Mouse (Mus musculus): ENCODE measurements around the gene Gm45208. TPM values are rescaled to one million over a fixed set of nuclear protein-coding genes. Genes with fewer than 3 reads are reported as not detected.

Gm45208 gene
- total RNA-seq, 2 experiments from 2014 or later: not detected

DNA sequence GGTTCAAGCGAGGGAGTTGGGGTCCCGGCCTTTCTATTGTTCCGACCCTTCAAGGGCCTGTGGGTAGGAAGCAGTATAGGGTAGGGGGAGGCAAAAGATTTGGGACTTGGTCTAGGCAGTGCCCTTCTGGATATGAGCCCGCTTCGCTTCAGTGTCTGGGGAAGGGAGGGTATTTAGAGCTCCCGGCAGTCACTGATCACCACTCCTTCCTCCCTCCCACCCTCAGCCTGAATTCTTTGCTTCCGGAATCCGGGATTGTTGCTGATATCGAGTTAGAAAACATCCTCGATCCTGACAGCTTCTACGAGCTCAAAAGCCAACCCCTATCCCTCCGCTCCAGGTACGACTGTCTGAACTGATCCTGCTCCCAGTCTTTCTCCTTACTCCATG is 43.2 kb downstream of the Gm45208 start:
- no peak for DNase-seq (ENCODE audit: low spot score in 2 of 2)
- intact Hi-C loops (cut with DNase I): loop anchor here (2.0 kb wide), 1 partner anchor 26 kb away; no protein-coding TSS in a partner anchor

DNA sequence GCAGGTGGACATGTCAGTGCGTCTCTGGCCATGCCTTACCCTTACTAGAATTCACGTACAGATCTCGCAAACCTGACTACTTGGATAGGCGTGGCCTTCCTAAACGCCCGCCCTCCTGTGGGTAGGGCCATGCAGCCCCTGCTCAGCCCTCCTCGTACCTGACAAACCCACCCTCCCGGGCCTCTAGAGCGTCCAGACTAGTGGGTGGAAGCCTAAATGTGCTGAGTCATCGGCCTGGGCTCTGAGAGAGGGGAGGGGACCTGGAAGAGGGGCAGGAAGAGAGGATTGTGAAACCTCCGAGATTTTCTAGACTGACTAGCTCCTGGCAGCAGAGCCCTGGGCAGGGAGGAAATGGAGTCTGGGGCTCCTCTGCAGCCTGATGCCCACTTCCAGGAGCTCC is 43.7 kb downstream of the Gm45208 start:
- intact Hi-C loops (cut with DNase I): loop anchor here (2.0 kb wide), 1 partner anchor 25 kb away; no protein-coding TSS in a partner anchor
- peak; percentile 16 to 54 for DNase-seq (ENCODE audit: low spot score in 2 of 2)

DNA sequence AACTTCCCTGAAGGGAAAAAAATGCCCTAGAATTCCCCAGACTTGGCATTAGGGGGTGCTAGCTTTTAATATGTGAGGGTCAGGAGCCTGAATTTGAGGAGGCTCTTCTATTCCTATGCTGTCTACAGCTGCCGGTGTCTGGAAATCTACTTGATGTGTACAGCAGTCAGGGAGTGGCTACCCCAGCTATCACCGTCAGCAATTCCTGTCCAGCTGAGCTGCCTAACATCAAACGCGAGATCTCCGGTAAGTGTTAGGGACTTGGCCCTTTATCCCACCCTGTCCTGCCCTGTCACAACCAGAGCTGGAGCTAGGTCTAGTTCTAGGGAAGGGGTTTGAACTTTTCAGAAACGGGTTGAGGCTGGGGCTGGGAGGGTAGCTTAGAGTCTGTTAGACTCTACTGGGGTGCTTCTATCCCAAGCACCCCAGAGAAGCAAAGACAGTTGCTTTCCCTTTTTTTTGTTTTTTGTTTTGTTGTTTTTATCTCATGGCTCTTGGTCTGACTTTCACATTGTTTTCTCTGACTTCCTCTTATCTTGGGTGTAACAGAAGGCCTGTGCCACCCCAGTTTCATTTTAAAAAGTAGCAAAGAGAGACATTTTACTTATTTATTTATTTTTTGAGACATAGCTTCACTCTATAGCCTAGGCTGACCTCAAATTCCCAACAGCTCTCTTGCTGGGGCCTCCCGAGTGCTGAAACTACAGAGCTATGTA is 47.4 kb downstream of the Gm45208 start:
- intact Hi-C loops (cut with DNase I): no loop called here

DNA sequence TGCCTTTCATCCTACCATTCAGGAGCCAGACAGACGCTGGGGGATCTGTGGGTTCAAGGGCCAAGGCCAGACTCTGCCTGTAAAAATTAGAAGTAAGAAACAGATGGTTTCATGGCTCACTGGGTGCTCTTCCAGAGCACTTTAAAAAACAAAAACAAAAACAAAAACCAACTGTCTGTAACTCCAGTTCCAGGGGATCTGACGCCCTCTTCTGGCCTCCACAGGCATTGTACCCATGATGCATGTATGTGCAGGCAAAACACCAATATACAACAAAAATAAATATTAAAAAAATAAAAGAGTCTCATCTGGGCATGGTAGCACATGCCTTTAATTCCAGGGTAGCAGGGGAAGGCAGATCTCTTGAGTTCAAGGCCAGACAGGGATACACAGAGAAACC is 50.7 kb downstream of the Gm45208 start:
- no peak for DNase-seq (ENCODE audit: low spot score in 2 of 2)

More for the DNA sequence above, 47.4 kb downstream of the Gm45208 start:
- no peak for DNase-seq (ENCODE audit: low spot score in 2 of 2)

DNA sequence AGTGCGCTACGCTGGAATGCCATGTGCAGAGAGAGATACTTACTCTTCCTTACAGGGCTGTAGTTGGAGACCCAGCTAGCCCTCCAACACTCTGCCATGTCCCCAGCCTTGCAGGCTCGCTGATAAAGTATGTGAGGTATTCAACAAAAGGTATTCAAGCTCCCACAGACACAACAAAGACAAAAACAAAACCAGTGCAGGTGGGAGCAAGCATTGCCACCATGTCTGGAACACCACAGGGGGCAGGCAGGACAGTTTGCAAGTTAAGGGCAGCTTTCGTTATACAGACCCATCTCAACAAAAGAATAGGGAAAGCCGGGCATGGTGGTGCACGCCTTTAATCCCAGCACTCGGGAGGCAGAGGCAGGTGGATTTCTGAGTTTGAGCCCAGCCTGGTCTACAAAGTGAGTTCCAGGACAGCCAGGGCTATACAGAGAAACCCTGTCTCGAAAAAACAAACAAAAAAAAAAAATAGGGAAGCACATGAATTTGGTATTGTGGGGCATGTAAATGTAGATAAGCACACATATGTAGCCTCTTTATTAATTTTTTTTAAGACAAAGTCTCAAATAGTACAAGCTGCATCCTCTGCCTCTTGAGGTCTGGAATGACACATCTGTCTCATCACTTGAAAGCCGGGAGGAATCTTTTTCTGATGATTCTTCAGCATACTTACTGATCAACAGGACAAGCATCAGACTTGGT is 53.6 kb downstream of the Gm45208 start:
- intact Hi-C loops (cut with DNase I): no loop called here
- no peak for DNase-seq (ENCODE audit: low spot score in 2 of 2)

More for the DNA sequence above, 50.7 kb downstream of the Gm45208 start:
- intact Hi-C loops (cut with DNase I): no loop called here

DNA sequence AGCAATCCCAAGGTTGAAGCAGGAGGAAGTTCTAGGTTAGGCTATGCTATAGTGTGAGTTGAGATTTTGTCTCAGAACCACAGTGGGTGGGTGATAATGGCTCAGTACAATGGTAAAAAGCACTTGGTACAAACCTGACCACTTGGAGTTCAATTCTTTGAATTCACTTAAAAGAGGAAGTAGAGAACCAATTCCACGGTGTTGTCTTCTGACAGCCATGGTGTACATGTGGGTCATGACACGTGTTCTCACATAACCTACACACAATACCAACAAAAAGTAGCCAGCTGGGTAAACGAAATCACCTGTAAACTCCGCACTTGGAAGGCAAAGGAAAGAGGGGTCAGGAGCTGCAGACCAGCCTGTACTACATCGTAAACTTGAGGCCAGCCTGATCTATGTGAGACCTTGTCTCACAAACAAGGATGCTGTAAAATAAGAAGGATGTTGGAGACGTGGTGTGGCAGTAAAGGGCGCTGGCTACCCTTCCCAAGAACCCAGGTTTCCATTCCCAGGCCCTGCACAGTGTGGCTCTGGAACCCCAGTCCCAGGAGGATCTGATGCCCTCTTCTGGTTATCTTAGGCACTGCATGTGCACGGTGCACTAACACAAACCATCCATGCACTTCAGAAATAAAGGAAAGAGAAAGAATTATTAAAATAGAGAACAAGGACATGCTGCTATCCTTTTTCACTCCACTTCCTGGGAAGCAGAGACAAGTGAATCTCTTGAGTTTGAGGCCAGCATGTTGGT is 54.5 kb downstream of the Gm45208 start:
- DNase-seq (ENCODE audit: low spot score in 2 of 2): peak; percentile 22 to 54
- intact Hi-C loops (cut with DNase I): no loop called here

DNA sequence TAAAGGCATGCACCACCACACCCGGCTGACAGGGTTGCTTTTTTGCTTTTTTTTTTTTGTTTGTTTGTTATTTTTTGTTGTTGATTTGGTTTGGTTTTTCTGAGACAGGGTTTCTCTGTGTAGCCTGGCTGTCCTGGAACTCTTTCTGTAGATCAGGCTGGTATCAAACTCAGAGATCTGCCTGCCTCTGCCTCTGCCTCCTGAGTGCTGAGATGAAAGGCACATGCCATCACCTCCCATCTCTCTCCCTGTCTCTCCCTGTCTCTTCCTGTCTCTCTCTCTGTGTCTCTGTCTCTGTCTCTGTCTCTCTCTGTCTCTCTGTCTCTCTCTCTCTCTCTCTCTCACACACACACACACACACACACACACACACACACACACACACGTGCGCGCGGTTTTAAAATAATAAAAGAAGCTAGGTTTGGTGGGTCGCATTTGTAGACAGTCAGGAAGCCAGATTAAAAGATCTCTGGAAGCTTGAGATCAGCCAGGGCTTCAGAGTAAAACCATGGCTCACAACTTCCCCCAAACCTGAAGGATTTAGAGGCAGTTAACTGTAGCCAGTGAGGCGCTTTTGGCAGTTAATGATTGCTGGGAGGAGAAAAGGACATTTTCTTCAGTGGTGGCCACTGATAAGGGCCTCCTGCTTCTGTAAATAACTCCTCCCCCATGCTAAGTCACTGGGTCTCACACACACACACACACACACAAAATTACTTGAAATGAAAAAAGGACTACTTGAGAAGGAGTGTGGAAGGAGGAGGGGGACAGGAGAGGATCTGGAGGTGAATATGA is 56.6 kb downstream of the Gm45208 start:
- no peak for DNase-seq (ENCODE audit: low spot score in 2 of 2)
- intact Hi-C loops (cut with DNase I): no loop called here

DNA sequence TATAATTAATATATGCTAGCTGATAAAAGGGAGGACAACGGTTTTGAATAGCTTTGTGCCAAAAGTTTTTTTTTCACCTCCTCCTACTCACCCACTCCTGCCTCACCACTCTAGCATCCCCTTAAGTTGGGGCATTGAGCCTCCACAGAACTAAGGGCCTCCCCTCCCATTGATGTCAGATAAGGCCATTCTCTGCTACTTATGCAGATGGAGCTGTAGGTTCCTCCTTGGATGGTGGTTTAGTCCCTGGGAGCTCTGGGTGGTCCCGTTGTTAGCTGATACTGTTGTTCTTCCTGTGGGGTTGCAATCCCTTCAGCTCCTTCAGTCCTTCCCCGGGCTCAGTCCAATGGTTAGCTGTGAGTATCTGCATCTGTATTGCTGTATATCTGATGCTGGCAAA is 57.2 kb downstream of the Gm45208 start:
- intact Hi-C loops (cut with DNase I): no loop called here
- no peak for DNase-seq (ENCODE audit: low spot score in 2 of 2)

Other genes starting within 250 kb of the Gm45208 start
- gene Foxp3, start 148.6 kb upstream of the Gm45208 start, total RNA-seq (2021): not detected
- 10 to 100 TPM; 21.1 to 25.0 TPM for gene Ppp1r3f, start 148.0 kb upstream of the Gm45208 start, total RNA-seq (2021)
- gene Ccdc22, start 116.7 kb upstream of the Gm45208 start, total RNA-seq (2021): 10 to 100 TPM; 30.6 to 31.3 TPM
- not detected for gene Cacna1f, start 115.2 kb upstream of the Gm45208 start, total RNA-seq (2021)
- 1,000 to 10,000 TPM; 2,020 to 2,211 TPM for gene Syp, start 83.8 kb upstream of the Gm45208 start, total RNA-seq (2021)
- 1 to 10 TPM in 1 of 2 experiments, under 1 TPM in 1; 0.76 to 2.0 TPM for gene Prickle3, start 65.0 kb upstream of the Gm45208 start, total RNA-seq (2021)
- 1 to 10 TPM; 5.9 to 7.7 TPM for gene Plp2, start 50.9 kb upstream of the Gm45208 start, total RNA-seq (2021)
- under 1 TPM; 0.41 to 0.57 TPM for gene Magix, start 41.0 kb upstream of the Gm45208 start, total RNA-seq (2021)
- gene Gpkow, start 25.1 kb upstream of the Gm45208 start, total RNA-seq (2021): 10 to 100 TPM; 33.2 to 34.0 TPM
- 10 to 100 TPM; 57.6 to 61.6 TPM for gene Wdr45, start 7.9 kb upstream of the Gm45208 start, total RNA-seq (2021)
- 100 to 1,000 TPM in 1 of 2 experiments, 10 to 100 TPM in 1; 99.9 to 103 TPM for gene Praf2, start 6.2 kb downstream of the Gm45208 start, total RNA-seq (2021)
- gene Ccdc120, start 28.7 kb downstream of the Gm45208 start, total RNA-seq (2021): 10 to 100 TPM; 19.5 to 22.1 TPM
- gene Tfe3, start 40.3 kb downstream of the Gm45208 start, total RNA-seq (2021): 10 to 100 TPM; 29.9 to 36.0 TPM
- gene Gripap1, start 67.5 kb downstream of the Gm45208 start, total RNA-seq (2021): 100 to 1,000 TPM in 1 of 2 experiments, 10 to 100 TPM in 1; 99.6 to 105 TPM
- 1 to 10 TPM; 7.0 to 8.9 TPM for gene Kcnd1, start 100.0 kb downstream of the Gm45208 start, total RNA-seq (2021)
- gene Otud5, start 119.1 kb downstream of the Gm45208 start, total RNA-seq (2021): 10 to 100 TPM; 74.8 to 83.2 TPM
- gene Pim2, start 156.0 kb downstream of the Gm45208 start, total RNA-seq (2021): 10 to 100 TPM; 55.3 to 57.3 TPM
- gene Slc35a2, start 161.8 kb downstream of the Gm45208 start, total RNA-seq (2021): 10 to 100 TPM; 46.6 to 47.4 TPM
- 10 to 100 TPM; 77.7 to 86.6 TPM for gene Pqbp1, start 177.0 kb downstream of the Gm45208 start, total RNA-seq (2021)
- 10 to 100 TPM; 19.1 to 21.7 TPM for gene Timm17b, start 177.1 kb downstream of the Gm45208 start, total RNA-seq (2021)
- gene Gm10491, start 185.6 kb downstream of the Gm45208 start, total RNA-seq (2021): not detected
- gene Gm10490, start 187.3 kb downstream of the Gm45208 start, total RNA-seq (2021): not detected
- gene Pcsk1n, start 197.6 kb downstream of the Gm45208 start, total RNA-seq (2021): 100 to 1,000 TPM; 397 to 420 TPM
- gene Eras, start 206.4 kb downstream of the Gm45208 start, total RNA-seq (2021): not detected
- gene Hdac6, start 225.6 kb downstream of the Gm45208 start, total RNA-seq (2021): 10 to 100 TPM; 49.9 to 50.4 TPM

Data from left cerebral cortex, postnatal 25 days (tissue).